Mouse (Mus musculus) liver, adult 2 months (tissue): ENCODE measurements around the gene Igfbp5.

Experiments used
- CTCF ChIP-seq: fragments of 200-500 bp; IDR thresholded peaks from 2 replicates; pipeline ENCODE4 v1.5.1; 2011; ENCODE audit warnings: low read depth, low read length, control low read depth
- POLR2A ChIP-seq: fragments of 200-500 bp; IDR thresholded peaks from 2 replicates; pipeline ENCODE4 v1.6.1; 2011; ENCODE audit warnings: low read length, control low read depth; ENCODE audit not compliant: insufficient read depth; ENCODE audit errors: extremely low read depth

DNA sequence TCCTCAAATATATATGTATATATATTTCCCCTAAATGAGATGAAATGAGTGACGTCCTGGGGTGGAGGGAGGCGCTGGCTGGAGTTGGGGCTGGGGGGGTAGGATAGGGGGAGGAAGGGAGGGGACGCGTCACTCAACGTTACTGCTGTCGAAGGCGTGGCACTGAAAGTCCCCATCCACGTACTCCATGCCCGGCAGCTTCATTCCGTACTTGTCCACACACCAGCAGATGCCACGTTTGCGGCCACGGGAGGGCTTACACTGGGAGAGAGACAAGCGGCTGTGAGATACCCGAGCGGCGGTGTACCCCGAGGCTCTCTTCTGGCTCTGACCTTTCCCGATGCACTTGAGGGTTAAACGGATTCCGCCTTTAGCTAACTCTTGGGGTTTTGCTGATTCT, 12.4 kb downstream of the Igfbp5 start:
- TF ChIP-seq CTCF (no peak), POLR2A (no peak)
